Mouse (Mus musculus) spleen, postnatal 4 days (tissue): ENCODE data around the gene Trappc3l.

Experiments used
- DNase-seq, 2 experiments: peaks; one replicate each; pipeline ENCODE4 v3.0.0; 2022; ENCODE audit warnings: low spot score in 2 of 2

Trappc3l gene

DNA sequence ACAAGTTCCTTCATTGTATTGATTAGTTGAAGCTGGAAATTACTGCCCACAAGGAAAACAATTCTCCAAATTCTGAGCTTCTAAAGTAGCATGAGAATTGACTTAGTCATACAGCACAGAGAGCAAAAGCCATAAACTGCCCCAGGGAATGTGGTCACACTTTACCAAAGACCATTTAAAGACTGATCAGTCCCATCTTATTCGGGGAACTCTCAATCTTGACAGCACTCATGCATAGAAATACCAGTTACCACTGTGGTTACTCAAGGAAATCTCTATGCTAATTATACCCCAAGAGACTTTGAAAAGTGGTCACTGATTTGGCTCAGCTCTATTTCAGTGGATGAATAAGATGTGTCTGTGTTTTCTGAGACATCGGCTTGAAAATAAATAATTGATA is 57.8 kb downstream of the Trappc3l start:
- DNase-seq = no peak

DNA sequence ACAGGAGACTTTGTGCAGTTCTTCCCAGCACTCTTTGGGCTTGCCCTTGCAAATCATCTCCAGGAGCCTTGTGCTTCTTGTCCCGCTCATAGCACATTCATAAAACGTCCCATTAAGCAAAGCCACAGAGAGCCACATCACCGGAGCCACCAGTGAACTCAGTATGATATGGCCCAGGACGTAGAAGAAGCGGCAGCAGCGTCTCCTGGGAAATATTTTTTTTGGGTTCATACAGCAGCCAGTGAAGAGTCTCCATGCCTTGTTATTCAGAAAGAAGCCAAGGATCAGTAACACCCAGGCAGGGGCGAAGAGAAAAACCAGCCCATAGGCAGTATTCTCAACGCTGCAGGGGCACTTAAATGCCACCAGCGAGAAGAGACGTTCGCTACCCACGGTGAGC is 58.6 kb downstream of the Trappc3l start:
- no peak for DNase-seq

DNA sequence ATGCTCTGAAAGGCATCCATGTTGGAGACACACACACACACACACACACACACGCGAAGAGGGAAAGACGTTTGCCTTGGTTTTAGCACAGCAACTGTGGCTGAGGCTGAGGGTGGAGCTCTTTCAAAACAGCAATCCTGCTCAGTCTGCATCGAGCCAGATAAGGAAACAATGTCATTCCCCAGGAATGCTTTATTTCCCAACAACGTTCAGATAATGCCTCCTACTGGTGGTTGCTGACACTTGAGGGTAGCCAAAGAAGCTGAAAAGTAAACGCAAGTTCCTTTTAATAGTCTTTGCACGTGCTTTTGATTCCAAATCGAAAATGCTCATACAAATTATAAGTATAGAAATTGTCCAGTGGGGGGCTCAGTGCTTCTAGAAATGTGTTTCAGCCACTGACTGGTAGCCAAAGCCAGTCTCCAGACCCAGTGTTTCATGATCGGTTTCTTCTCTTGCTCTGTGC is 59.1 kb downstream of the Trappc3l start, which contains the start of gene Calhm5:
Calhm5 (minus strand) TSS at position 102 of the 466 bp plus-strand sequence.
- no peak for DNase-seq

- DNase-seq = no peak
Measured at GRCm38 (mm10) chr10:34110863-34111465, 73.6 kb downstream of the Trappc3l start.

DNA sequence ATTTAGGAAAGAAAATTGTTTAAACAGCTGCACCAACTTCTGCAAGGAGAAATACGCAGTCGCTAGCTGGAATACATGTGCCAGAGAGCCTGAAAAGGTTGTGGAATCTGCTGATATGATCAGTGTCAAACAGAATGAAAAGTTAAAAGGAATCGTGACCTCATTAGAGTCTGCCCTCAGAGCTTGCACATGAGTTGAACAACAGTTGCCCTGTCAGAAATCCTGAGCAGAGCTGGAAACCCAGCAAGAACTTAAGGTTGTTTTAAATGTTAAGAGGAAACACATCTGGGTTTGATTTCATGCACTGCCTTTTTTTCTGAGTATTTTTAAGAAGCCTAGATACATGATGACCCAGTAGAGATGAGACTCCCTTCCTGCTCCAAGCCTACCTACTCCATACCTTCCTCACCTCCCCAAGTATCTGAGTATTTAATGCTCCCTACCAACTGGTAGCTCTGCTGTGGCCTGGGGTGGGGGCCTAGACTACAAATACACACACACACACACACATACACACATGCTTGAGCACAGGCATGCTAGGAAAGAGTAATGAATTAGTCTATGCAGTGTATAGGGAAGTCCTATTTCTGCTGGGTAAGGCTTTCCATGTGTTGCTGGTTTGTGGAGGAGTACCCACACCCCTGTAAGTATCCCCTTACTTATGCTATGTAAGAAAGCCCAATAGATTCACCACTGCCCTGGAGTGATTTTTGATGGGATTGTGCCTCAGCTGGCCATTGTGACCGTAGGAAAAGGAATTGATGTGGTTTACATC is 74.8 kb downstream of the Trappc3l start:
- DNase-seq = no peak

- DNase-seq = no peak
Measured at GRCm38 (mm10) chr10:34117131-34117530, 79.7 kb downstream of the Trappc3l start.

GRCm38 (mm10) chr10:34117770-34118169 is 80.4 kb downstream of the Trappc3l start:
- no peak for DNase-seq

DNA sequence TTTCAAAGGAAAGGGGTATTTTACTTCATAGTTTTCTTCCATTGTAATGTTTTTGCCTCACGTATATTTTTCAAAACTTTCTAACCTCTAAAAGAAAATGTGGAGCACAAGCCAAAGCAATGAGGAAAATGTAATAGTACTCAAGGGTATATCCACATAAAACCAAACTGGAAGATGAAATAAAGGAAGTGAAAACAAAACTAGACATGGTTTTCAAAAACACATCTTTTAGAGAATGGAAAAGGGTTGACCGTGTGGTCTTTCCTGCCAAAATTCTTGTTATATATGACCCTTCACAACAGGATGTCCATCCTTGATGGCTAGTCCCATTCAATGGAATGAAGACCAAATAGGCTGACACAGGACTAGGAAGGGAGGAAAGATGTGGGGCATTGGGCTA is 81.0 kb downstream of the Trappc3l start:
- DNase-seq = no peak

- peak; percentile 23 to 70 for DNase-seq
Measured at GRCm38 (mm10) chr10:34127392-34128378, 90.3 kb downstream of the Trappc3l start, which contains the start of gene Calhm6. TSS of gene Calhm6 (minus strand) at chr10:34127984.

- DNase-seq = no peak
Measured at GRCm38 (mm10) chr10:34128391-34128790, 91.0 kb downstream of the Trappc3l start.

- DNase-seq = no peak
Measured at GRCm38 (mm10) chr10:34131356-34131755, 94.0 kb downstream of the Trappc3l start.

GRCm38 (mm10) chr10:34136432-34136831 is 99.0 kb downstream of the Trappc3l start:
- DNase-seq = no peak

GRCm38 (mm10) chr10:34138027-34138426 is 100.6 kb downstream of the Trappc3l start:
- DNase-seq = no peak

- DNase-seq = no peak
Measured at GRCm38 (mm10) chr10:34139768-34140167, 102.4 kb downstream of the Trappc3l start.

DNA sequence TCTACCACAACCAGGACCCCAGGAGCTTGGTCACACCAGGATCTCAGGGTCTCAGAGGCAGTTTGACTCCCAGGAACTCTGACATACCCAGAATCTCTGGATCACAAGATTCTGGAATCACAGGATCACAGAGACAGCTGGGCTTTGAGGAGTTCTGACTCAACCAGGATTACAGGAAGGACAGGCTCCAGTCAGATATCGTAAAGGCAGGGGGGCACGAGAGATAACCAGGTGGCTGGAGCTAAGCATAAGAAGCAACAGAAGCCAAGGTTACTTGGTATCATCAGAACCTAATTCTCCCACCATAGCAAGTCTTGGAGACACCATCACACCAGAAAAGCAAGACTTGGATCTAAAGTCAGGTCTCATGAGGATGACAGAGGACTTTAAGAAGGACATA is 104.3 kb downstream of the Trappc3l start:
- no peak for DNase-seq

GRCm38 (mm10) chr10:34149772-34150171 is 112.4 kb downstream of the Trappc3l start:
- DNase-seq = no peak

DNA sequence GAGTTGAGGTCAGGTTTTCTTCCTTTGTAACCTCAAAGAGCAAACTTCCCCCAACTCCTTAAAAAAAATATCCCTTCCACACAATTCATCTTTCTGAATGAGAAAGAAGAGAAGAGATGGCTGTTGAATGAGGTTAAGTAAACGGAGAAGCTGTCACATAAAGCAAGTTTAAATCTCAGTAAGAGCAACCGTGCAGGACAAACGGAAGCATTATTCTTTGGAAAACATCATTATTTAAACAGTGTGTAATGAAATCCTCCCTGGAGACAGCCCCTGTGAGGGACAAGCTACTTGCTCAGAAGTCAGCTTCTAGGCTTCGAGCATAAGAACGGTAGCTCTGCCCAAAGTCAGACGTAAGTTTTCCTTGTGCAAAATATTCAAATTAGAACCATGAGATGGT is 113.1 kb downstream of the Trappc3l start:
- no peak for DNase-seq

DNA sequence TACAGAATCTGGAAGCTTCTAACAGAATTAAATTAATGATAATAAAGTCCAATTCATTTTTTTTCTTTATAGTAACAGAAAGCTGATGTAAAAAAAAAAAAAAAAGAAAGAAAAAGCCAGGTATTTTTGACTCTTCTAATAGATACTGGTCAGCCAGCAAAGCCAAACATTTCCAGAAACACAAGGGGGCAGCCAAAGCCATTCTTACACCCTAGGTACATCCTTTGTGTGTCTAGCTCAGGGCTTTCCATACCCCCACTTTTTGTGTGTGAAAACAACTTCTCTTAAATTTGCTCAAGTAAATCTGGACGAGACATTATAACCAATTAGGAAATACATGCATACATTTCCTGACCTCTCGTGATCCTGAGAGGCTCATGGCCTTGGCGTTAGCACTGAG is 114.4 kb downstream of the Trappc3l start:
- no peak for DNase-seq

DNA sequence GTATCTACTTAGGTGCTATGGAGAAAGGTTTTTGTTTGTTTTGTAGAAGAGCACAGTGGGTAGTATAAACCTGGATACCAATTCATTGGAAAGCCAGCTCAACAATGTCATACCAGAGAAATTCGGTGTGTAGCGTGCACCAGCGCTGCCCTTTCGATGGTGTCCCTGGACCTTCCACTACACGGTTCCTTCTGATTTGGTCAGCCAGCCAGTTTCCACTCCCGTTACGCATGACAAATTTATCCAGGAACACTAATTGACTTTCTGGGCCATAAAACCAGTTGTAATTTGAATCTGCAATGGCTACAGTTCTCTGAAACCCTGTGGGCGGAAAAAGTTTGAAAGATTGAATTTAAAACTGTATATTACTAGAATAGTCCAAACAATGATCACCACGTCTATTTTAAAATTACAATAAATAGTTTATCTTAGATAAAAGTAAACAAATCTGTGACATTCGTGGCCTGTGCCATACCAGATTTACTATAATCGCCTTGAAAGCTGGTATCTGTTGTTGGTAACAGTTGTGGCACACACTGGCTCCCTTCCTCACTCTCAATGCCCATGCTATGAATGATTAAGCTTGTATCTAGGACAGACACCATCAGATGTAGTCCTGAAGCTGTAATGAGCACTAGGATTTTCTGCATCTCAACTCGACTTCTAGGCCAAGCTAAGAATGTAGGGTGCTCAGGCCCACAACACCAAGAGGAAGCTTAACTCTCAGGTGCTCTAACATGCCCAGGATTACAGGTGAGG is 118.6 kb downstream of the Trappc3l start:
- no peak for DNase-seq
